Mouse (Mus musculus): ENCODE data around the gene M1ap.
A peak's percentile ranks its signal among the peaks of the same experiment; 100 is the strongest.

DNA sequence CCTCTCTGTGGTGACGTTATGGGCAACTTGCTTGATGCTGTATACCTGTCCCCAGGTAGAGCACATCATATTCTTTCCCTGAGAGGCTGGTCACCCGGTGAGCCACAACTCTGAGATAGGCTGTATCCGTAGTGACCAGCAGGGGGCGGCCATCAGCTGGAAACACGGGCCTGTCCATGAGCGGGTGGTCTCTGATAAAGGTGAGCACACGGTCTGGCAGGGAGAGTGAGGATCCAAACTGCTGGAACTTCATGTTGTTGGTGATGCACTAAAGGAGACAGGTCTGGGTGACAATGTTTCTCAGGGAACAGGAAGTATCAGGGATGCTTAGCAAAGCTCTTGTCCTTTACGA lies 28.9 kb upstream of the M1ap start:
- TF ChIP-seq MAX (IDR thresholded peaks at IDR 0.05; ENCODE audit: low read length) (no peak), CTCF (IDR thresholded peaks at IDR 0.05 in 2 of 3, conservative IDR thresholded peaks at IDR 0.05 in 1 of 3; ENCODE audit: control insufficient read depth in 1 of 3, insufficient read depth in 1 of 3, low read depth in 2 of 3, low read length in 3 of 3, poor library complexity in 1 of 3, severe bottlenecking in 1 of 3) (peak; percentile 76 to 91 (median 78)), KAT2A (conservative IDR thresholded peaks at IDR 0.05; ENCODE audit: low read depth, low read length) (no peak), ZNF384 (IDR thresholded peaks at IDR 0.05; ENCODE audit: low read depth, low read length) (no peak), MAZ (IDR thresholded peaks at IDR 0.05; ENCODE audit: low read depth, low read length) (no peak), ELF1 (IDR thresholded peaks at IDR 0.05; ENCODE audit: low read depth, low read length) (no peak), TCF12 (IDR thresholded peaks at IDR 0.05; ENCODE audit: low read depth, low read length) (no peak), USF1 (IDR thresholded peaks at IDR 0.05; ENCODE audit: low read depth, low read length) (no peak), MXI1 (IDR thresholded peaks at IDR 0.05; ENCODE audit: low read depth, low read length) (no peak), ZC3H11A (IDR thresholded peaks at IDR 0.05; ENCODE audit: low read depth, low read length) (peak; percentile 62), EP300 (IDR thresholded peaks at IDR 0.05; ENCODE audit: low read depth in 1 of 2, low read length in 2 of 2) (no peak), POLR2AphosphoS2 (IDR thresholded peaks at IDR 0.05; ENCODE audit: low read length) (no peak)

Data from MEL (cell line).